Mouse (Mus musculus) embryonic facial prominence, embryonic 14.5 days (tissue): ENCODE data around the gene Gm12394. TPM values are rescaled to one million over a fixed set of nuclear protein-coding genes. Genes with fewer than 3 reads are reported as not detected.
A peak's percentile ranks its signal among the peaks of the same experiment; 100 is the strongest.

ENCODE experiments used
- ATAC-seq: fragments of 200-750 bp; cut with Nextera tagmentation; 2 replicates; pipeline ENCODE4 v1.8.0; 2017; ENCODE audit warnings: low read depth, moderate number of reproducible peaks, moderate TSS enrichment
- DNase-seq: peaks from one replicate; pipeline ENCODE4 v3.0.0-alpha.2; 2015; ENCODE audit warnings: low spot score
- H3K27ac ChIP-seq: fragments of 300-500 bp; sonication (generic); replicated peaks from 2 replicates; pipeline ENCODE4 v1.5.1; 2014; ENCODE audit warnings: low read depth, mild to moderate bottlenecking, low read length, moderate library complexity
- H3K27me3 ChIP-seq: fragments of 300-500 bp; sonication (generic); replicated peaks from 2 replicates; pipeline ENCODE4 v1.6.1; 2014; ENCODE audit warnings: low read length; ENCODE audit not compliant: control insufficient read depth, insufficient read depth
- H3K36me3 ChIP-seq: fragments of 300-500 bp; sonication (generic); 2 replicates; pipeline ENCODE4 v1.6.1; 2014; ENCODE audit warnings: low read length, mixed read lengths; ENCODE audit not compliant: control insufficient read depth, insufficient read depth
- H3K4me1 ChIP-seq: fragments of 300-500 bp; sonication (generic); 2 replicates; pipeline ENCODE4 v1.6.1; 2014; ENCODE audit warnings: antibody characterized with exemption, low read length; ENCODE audit not compliant: control insufficient read depth, insufficient read depth
- H3K4me2 ChIP-seq: fragments of 300-500 bp; sonication (generic); 2 replicates; pipeline ENCODE4 v1.6.1; 2014; ENCODE audit warnings: low read depth, mild to moderate bottlenecking, low read length, moderate library complexity, mixed read lengths
- H3K4me3 ChIP-seq: fragments of 300-500 bp; sonication (generic); 2 replicates; pipeline ENCODE4 v1.5.1; 2014; ENCODE audit warnings: low read depth, mild to moderate bottlenecking, low read length
- H3K9ac ChIP-seq: fragments of 300-500 bp; sonication (generic); 2 replicates; pipeline ENCODE4 v1.6.1; 2014; ENCODE audit warnings: low read depth, mild to moderate bottlenecking, low read length, moderate library complexity, mixed read lengths
- H3K9me3 ChIP-seq: fragments of 300-500 bp; sonication (generic); 2 replicates; pipeline ENCODE4 v1.6.1; 2016; ENCODE audit warnings: low read length; ENCODE audit not compliant: control insufficient read depth
- WGBS: fragments of 180-500 bp; shearing (Covaris S2); extraction: QIAGEN DNeasy Blood & Tissue Kit; methylation state at CpG from one replicate; pipeline ENCODE4 v1.1.7; 2014; 5-methylcytosine and 5-hydroxymethylcytosine counted together
- polyA plus RNA-seq: library from polyadenylated mRNA; unstranded; fragments of >200 nt; fragmentation: Nextera tagmentation; extraction: Ambion mirVana; gene quantifications from 2 replicates; pipeline ENCODE4 v1.2.1, GENCODE M21; 2014

The Gm12394 gene
- polyA plus RNA-seq, 1 experiment from 2014 or later: 0.15 TPM

DNA sequence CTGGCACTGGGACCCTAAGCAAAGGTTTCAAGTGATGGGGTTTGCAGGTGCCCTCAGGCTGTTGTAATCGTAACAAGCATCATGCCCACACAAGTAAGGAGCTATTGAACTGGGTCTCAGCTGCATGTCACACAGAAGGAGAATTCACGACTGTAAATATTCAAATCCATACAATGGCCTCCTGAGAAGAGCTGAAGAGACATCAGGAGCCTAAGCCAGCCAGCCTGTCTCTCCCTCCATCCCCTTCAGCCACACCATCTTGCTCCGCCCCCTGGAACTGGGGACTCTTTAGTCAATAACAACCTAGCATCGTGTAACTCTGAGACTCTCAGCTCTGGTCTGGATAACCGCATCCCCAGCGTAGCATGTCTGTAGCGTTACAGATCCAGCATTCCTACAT is 34.6 kb upstream of the Gm12394 start:
- ATAC-seq: no peak
- WGBS: 51% methylated on average over 7 of the region's 7 CpGs
- Histone ChIP-seq H3K9ac (no peak overlapping the region), H3K27ac (no peak overlapping the region), H3K9me3 (no peaks in the 10 kb centered on the region), H3K36me3 (no peaks in the 10 kb centered on the region), H3K27me3 (no peaks in the 10 kb centered on the region), H3K4me1 (no peaks in the 10 kb centered on the region), H3K4me3 (no peak overlapping the region), H3K4me2 (no peak overlapping the region)
- DNase-seq: no peak

GRCm38 (mm10) chr4:42888806-42889205 is 32.2 kb upstream of the Gm12394 start:
- H3K9ac ChIP-seq: no peak overlapping the region
- H3K27ac ChIP-seq: no peak overlapping the region
- H3K27me3 ChIP-seq: no peaks in the 10 kb centered on the region
- DNase-seq: no peak
- WGBS: 92% methylated on average over 6 of the region's 6 CpGs
- no peak overlapping the region for H3K4me2 ChIP-seq
- H3K4me1 ChIP-seq: no peaks in the 10 kb centered on the region
- H3K4me3 ChIP-seq: no peak overlapping the region
- ATAC-seq: no peak
- no peaks in the 10 kb centered on the region for H3K36me3 ChIP-seq
- no peaks in the 10 kb centered on the region for H3K9me3 ChIP-seq

DNA sequence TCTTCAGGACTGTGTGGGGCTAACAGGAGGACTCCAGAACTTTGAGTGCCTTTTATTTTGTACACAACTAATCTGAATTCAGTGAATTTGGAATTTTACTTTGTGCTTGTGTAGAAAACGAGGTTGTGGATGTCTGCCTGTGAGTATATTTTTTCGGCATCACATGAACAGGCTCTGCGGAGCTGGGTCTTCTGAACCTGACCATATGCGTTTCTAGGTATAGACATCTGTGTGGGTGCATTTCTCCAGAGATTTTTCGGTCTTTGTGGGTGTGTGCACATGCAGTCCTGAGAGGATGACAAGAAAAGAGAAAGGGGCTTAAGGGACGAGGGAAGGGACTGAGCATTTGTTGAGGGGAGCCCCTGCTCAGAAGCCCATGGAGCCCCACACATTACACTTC is 30.4 kb upstream of the Gm12394 start:
- Histone ChIP-seq H3K9me3 (no peaks in the 10 kb centered on the region), H3K36me3 (no peaks in the 10 kb centered on the region), H3K4me3 (no peak overlapping the region), H3K4me2 (no peak overlapping the region), H3K27me3 (no peaks in the 10 kb centered on the region), H3K4me1 (no peaks in the 10 kb centered on the region), H3K27ac (no peak overlapping the region), H3K9ac (no peak overlapping the region)
- DNase-seq: no peak
- no peak for ATAC-seq
- 87% methylated on average over 6 of the region's 6 CpGs for whole genome bisulfite sequencing

GRCm38 (mm10) chr4:42880677-42880948 is 24.0 kb upstream of the Gm12394 start:
- H3K36me3 ChIP-seq: no peaks in the 10 kb centered on the region
- 30% methylated on average over 1 of the region's 1 CpGs for WGBS
- no peaks in the 10 kb centered on the region for H3K4me1 ChIP-seq
- H3K27ac ChIP-seq: no peak overlapping the region
- no peak overlapping the region for H3K4me3 ChIP-seq
- no peak for DNase-seq
- no peaks in the 10 kb centered on the region for H3K9me3 ChIP-seq
- no peak overlapping the region for H3K9ac ChIP-seq
- ATAC-seq: no peak
- no peak overlapping the region for H3K4me2 ChIP-seq
- H3K27me3 ChIP-seq: no peaks in the 10 kb centered on the region

- H3K27me3 ChIP-seq: no peaks in the 10 kb centered on the region
- WGBS: 80% methylated on average over 16 of the region's 16 CpGs
- H3K9me3 ChIP-seq: no peaks in the 10 kb centered on the region
- H3K36me3 ChIP-seq: no peaks in the 10 kb centered on the region
- H3K4me3 ChIP-seq: no peak overlapping the region
- ATAC-seq (no peak), DNase-seq (no peak)
- H3K27ac ChIP-seq: no peak overlapping the region
- no peak overlapping the region for H3K9ac ChIP-seq
- H3K4me1 ChIP-seq: no peaks in the 10 kb centered on the region
- no peak overlapping the region for H3K4me2 ChIP-seq
Measured at GRCm38 (mm10) chr4:42879829-42880676, 23.5 kb upstream of the Gm12394 start.

- Histone ChIP-seq H3K9ac (no peak overlapping the region), H3K4me1 (no peaks in the 10 kb centered on the region), H3K27me3 (no peaks in the 10 kb centered on the region), H3K36me3 (no peaks in the 10 kb centered on the region), H3K4me3 (no peak overlapping the region), H3K4me2 (no peak overlapping the region), H3K27ac (no peak overlapping the region), H3K9me3 (no peaks in the 10 kb centered on the region)
- DNase-seq (no peak), ATAC-seq (no peak)
- 69% methylated on average over 2 of the region's 2 CpGs for WGBS
Measured at GRCm38 (mm10) chr4:42877657-42878056, 21.1 kb upstream of the Gm12394 start.

DNA sequence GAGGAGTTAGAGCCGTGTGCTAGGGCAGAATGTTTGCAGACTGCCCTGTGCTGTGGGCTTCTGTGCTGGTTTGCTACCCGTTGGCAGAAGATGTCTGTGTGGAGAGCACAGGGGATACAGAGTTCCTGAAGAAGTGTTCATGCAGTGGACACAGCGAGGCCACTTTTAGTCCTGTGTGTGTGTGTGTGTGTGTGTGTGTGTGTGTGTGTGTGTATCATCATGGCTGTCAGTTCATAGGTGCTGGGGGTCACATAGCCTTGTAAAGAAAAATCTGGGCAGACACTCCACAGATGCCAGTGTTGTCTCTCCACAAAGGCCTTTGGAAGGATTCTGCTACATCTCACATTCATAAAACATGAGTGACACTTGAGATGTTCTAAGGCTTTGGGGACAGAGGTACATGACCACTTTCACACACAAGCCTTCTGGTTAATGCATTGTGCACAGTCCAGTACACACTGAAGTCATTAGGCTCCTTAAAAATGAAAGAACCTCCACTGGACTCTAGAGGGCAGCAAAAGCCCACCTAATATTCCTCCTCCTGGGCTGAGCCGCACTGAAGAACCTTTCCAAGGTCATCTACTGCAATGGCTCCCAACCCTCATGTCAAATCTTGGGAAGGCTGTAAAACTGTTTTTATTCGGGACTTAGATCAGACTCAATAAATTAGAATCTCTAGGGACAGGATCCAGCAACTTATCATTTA is 20.2 kb upstream of the Gm12394 start:
- Histone ChIP-seq H3K36me3 (no peaks in the 10 kb centered on the region), H3K27ac (no peak overlapping the region), H3K27me3 (no peaks in the 10 kb centered on the region), H3K4me3 (no peak overlapping the region), H3K9me3 (no peaks in the 10 kb centered on the region), H3K4me1 (no peaks in the 10 kb centered on the region), H3K4me2 (no peak overlapping the region), H3K9ac (no peak overlapping the region)
- DNase-seq: peak; percentile 78
- peak; percentile 87 for ATAC-seq
- 33% methylated on average over 5 of the region's 5 CpGs for WGBS

DNA sequence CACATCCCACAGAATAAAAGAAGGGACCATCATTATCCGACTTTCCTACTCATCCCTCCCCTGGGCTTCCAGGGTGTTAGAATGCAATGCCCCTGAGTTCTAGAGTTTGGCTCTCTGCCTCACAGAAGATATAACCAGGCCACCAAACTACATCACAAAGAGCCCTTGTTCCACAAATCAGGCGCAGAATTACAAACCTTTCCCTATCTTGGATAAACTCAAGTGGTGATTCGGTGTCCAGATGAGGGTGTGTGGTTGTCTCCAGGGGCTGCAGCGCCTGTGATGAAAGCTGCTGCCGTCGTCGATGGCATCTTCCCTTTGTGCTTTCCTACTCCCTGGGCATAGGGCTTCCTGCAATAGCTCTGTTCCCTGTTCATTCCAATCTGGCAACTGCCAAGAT is 17.6 kb upstream of the Gm12394 start, which contains the start of gene Fam205c:
Gene Fam205c, minus strand, starts transcription at position 101 of the 400 bp plus-strand sequence.
- Histone ChIP-seq H3K9me3 (no peaks in the 10 kb centered on the region), H3K27me3 (no peaks in the 10 kb centered on the region), H3K4me3 (no peak within 1 kb of the TSS), H3K36me3 (no peaks in the 10 kb centered on the region), H3K4me1 (no peaks in the 10 kb centered on the region), H3K9ac (no peak within 1 kb of the TSS), H3K27ac (no peak within 1 kb of the TSS), H3K4me2 (no peak within 1 kb of the TSS)
- WGBS: 74% methylated on average over 7 of the region's 7 CpGs
- ATAC-seq (no peak), DNase-seq (no peak)
